Mouse (Mus musculus) thymus, postnatal 0 days (tissue): Measurements from ENCODE around the gene Slc24a2. TPM values are rescaled to one million over a fixed set of nuclear protein-coding genes. Genes with fewer than 3 reads are reported as not detected.

Experiments
- DNase-seq: peaks from one replicate; pipeline ENCODE4 v3.0.0-alpha.2; 2015; ENCODE audit warnings: low spot score
- polyA plus RNA-seq: library from polyadenylated mRNA; unstranded; fragments of >200 nt; fragmentation: Nextera tagmentation; extraction: Ambion mirVana; gene quantifications from 2 replicates; pipeline ENCODE4 v1.2.1, GENCODE M21; 2015

Gene Slc24a2
- polyA plus RNA-seq, 1 experiment from 2014 or later = not detected

DNA sequence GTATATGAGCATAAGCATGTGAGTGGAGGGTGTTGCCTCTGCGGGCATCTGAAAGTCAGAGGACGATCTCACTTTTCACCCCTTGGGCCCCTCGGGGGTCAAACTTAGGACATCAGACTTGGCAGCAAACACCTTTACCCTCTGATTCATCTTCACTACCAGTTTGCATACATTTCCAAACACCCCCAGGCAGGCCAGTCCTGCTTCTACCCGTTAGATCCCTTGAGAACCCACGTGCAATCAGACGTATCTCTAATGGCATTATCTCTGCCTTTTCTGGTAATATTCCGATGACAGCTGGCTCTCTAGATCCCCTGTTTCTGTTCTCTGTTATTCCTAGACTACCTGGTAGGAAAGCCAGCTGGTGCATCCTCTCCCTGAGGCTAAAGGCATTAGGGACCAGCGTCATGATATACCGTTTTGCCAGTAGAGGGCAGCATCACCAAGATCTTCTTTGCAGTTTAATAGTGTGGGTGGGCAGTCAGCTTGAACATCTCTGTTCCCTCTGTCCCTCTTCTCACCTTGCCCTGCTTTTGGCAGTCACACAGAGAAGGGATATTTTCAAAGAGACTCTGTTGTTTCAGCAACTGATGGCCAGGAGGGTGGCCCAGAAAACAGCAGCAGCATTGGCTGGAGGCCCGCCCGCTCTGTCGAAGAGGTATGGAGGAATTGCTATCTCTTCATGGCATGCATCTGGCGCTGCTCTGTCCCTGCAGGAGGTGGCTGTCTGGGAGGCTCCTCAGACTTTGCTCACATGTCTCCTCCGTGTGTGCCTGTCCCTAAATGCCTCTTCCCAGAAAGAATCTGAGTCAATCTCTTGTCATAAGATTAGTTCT, 272.5 kb downstream of the Slc24a2 start:
- peak; percentile 23 for DNase-seq

DNA sequence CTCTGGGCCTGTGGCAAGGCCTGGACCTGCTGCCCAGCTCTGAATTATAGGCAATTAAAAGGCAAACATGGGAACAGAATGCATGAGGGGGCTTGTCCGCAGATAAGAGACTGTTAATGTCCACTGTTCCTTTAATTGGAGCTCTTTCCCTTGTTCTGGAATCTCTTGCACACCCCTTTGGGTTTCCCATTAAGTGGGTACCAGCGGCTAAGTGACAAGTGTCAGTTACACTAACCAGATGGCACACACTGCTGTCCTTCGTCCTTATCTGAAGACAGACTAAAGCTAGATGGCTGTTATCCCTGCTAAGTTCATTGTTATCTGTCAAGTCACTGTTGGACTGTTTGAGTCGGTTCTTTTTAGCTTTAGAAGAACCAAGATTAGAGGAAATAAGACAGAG, 274.8 kb downstream of the Slc24a2 start:
- no peak for DNase-seq

DNA sequence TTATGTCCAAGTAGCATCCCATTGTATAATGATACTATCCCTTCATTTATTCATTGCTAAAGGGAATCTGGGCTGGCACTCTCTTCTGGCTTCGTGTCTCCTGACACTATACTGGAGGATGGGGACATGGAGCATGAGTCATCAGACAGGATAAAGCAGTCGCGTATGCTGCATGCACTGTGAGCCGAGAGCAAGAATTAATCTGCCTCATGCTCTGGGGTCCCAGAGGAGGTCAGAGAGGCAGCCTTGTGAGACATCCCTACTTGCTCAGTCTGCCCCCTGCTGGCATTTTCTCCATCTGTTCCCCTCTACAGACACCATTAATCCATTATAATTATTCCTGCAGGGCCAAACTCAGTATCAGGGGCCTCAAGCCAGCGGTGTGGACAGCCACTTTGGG, 276.8 kb downstream of the Slc24a2 start:
- no peak for DNase-seq

DNA sequence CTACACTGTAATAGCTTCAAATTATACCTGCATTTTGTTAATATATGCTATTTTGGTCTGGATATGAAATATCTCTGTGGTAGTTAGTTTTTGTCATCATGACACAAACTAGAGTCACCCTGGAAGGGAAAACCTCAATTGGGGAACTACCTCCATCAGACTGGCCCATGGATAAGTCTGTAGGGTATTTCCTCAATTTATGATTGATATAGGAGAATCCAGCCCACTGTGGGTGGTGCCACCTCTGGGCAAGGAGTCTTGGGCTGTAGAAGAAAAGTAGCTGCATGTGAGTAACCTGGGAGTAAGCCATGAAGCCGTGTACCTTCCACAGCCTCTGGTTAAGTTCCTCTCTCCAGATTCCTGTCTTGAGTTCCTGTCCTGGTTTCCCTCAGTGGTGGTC, 281.5 kb downstream of the Slc24a2 start:
- DNase-seq = no peak

DNA sequence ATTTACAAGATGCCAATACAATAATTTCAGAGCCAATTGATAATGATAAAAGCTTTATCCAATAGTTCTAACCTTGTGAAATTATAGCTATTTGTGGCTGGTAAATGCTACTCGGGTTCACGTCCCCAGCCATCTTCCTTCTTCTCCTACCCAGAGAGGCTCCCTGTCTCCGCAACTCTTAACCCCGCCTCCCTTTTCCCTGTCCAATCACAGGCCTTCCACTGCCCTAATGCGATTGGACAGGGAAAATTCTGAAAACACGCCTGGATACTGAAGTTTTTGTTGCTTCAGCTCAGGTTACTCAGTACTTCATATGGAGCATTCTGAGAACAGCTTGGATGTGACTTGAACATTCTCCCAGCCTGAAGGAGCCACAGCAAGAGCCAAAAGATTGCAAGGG, 287.0 kb downstream of the Slc24a2 start:
- no peak for DNase-seq

DNA sequence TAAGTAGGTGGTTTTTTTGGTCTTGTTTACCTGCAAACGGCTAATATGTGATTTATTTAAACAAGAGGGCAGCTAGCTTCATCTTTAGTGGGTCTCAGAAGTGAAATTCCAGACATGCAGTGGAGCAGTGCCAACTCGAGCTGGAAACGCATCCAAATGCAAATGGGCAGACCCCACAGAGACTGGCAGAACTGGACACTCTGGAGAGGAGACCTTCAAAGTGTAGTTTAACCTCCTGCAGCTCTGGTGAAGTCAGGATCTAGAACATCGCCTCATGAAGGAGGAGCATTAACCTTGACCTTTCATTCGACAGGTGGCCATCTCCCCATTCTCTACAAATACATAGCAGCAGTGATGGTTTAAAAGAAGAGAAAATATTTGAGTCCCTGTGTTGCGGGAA, 287.6 kb downstream of the Slc24a2 start:
- DNase-seq = no peak

DNA sequence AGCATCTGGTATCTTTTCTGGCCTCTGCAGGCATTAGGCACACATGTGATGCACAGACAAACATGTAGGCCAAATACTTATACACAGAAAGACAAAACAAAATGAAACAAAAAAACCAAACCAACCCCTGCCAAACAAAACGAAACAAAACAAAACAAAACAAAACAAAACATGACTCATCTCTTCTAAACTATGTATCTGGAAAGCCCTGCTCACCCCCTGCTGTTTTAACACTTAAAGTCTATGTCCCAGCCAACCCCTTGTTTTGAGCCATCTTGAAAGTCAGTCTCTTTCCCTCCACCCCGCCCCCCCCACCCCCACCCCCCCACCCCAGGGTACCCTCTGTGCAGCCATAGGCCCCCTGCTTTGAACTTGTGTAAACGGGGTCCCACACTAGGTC, 293.6 kb downstream of the Slc24a2 start:
- DNase-seq = no peak

DNA sequence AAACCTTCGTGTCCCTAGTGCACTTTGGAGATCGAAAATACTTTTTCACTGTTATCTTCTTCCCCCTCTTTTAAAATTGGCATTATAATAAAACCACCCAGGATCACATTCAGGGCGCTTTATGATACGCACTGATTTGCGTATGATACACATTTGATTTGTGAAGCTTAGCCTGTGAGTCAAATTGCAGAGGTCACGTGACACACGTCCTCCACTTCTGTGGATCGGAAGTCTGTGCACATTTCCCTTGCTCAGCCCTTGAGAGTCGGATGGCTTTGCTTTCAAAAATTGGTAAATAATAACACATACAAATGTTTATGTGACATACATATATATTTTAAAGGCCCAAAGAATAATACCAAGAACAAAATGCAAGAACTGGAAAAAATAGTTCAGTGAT, 294.1 kb downstream of the Slc24a2 start:
- DNase-seq = no peak
